Mouse (Mus musculus): ENCODE data around the gene Skor1.

- TF ChIP-seq CTCF (conservative IDR thresholded peaks at IDR 0.05; ENCODE audit: low read length) = peak; percentile 91
- no peak for TF ChIP-seq POU5F1 (IDR thresholded peaks at IDR 0.05; ENCODE audit: borderline replicate concordance, low read length)
- no peak for TF ChIP-seq NANOG (IDR thresholded peaks at IDR 0.05; ENCODE audit: borderline replicate concordance, low read length)
These were observed 13.0 kb downstream of the Skor1 start for GRCm38 (mm10) chr9:63135801-63136200.
